Mouse (Mus musculus) adrenal gland, adult 18-20 months (tissue): ENCODE data around the gene Cox10. TPM values are rescaled to one million over a fixed set of nuclear protein-coding genes. Genes with fewer than 3 reads are reported as not detected.

Experiments used
- DNase-seq, 2 experiments: peaks; one replicate each; pipeline ENCODE4 v3.0.0; 2021 to 2022; ENCODE audit warnings: low spot score in 2 of 2
- total RNA-seq, 2 experiments: library from RNA; stranded (reverse); gene quantifications; 1 replicate in 1 of 2; 2 replicates in 1 of 2; pipeline ENCODE4 v1.2.3; 2021

The Cox10 gene
- total RNA-seq, 2 experiments from 2014 or later: 23.7 to 29.0 TPM

DNA sequence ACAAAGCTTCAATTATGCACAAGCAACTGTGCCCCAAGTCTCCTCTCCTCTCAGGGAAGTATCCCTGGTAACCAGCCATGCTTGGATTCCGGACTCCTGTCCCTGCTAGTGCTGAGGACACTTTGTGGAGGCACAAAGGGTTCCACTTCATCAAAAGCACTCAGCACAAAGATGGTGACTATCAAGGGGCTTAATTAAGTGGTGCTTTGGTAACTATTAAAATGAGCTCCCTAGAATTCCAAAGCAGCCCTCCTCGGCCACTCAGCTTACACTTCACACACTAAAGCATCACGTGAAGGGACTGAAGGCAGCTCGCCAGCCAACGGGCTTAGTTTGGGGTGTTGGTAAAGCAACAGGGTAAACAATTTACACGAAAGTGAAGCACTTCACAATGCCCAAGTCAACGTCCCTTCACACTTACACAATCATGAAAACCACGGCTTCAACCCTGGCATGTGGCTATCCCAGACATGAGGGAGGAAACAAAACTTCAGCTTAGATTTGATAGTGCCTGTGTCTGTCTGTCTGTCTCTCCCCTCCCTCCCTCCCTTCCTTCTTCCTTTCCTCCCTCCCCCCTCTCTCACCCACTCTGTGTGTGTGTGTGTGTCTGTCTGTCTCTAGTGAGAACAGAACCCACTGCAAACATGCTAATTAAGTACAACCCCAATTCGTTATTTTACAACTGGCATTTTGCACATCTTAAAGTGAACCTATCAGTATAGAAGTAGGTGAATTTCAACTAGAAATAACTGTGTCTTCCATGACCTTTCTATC, 27.9 kb downstream of the Cox10 start:
- DNase-seq: no peak

DNA sequence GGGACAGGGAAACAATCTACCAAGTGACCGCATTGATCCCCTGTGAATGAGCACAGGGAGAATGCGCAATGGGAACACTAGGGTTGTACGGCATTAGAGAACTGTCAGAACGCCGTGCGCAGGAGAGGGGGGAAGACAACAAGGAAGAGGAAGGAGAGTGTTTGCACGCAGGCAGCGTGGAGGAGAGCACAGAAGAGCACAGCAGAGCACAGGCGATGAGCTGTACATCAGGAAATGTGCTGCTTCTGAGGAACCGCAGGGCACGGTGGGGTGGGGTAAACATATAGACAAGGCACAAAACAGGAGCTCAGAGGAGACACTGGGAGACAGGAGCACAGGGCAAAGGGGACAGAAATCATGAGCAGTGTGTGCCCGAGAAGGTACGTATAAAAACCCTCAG, 31.8 kb downstream of the Cox10 start:
- no peak for DNase-seq

DNA sequence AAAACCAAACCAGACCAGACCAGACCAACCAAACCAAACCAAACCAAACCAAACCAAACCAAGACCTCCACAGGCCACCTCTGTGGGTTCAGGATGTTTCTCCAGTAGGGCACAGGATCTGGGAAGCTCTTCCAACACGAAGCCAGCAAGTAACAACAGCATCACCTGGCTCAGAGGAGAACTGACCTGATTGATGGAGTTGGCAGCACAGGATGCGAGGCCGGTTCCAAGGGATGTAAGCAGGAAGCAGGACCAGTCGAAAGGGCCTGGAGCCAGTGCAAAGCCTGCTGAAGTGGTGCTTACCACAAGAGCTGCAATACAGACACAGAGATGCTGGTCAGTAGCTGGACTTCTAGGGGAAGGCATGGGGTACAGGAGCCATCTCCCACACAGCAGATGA, 34.2 kb downstream of the Cox10 start:
- DNase-seq: no peak

DNA sequence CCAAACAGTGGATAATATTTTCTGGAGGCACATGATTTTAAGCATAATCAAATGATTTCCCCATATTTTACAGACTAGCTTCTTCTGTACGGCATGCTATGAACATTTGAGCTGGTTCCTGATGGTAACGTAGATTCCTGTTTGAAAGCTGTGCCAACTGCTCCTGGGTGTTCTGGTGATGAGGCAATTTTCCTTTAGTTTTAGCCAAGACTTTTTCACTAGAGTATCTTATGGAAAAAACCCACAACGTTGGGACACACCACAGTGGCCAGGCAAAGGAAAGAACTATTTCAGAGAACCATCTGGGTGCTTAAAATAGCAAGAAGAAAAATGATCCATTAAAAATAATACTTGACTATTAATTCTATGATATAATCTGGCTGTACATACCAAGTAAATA, 35.2 kb downstream of the Cox10 start:
- no peak for DNase-seq

DNA sequence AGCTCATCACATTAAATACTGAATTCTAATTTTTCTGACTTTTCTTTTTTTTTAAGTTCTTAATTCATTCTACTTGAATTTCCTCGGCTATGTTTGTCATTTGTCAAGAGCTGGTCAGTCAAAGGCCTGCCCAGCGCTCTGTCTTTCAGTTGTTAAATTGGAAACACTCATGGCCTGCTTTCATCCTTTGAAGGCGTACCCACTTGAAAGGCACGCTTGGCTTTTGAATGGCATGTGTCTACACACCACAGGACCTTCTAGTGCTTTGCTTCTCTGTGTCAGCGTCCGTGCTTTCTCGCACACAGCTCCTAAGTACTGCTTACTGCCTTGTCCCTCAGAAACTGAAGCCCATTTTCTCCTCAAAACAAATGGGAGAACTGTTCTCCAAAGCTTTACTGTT, 38.0 kb downstream of the Cox10 start:
- DNase-seq: no peak

DNA sequence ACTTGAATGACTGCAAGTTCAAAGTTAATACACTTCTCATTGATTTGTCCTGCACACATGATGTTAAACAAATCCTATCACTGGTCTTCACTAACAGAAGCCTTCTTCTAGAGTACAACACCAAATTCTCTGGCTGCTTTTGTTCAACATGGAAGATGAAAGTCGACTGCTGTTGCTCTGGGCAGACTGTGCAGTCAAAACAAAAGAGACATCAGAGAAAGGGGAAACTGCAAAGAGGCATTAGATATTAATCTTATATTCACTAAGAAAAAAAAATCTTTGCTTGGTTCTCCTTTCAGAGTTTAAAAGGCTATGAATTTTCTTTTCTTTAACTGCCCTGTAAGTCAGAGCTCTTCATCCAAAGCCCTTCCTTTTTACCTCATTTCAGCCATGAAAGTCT, 39.7 kb downstream of the Cox10 start:
- DNase-seq: no peak

DNA sequence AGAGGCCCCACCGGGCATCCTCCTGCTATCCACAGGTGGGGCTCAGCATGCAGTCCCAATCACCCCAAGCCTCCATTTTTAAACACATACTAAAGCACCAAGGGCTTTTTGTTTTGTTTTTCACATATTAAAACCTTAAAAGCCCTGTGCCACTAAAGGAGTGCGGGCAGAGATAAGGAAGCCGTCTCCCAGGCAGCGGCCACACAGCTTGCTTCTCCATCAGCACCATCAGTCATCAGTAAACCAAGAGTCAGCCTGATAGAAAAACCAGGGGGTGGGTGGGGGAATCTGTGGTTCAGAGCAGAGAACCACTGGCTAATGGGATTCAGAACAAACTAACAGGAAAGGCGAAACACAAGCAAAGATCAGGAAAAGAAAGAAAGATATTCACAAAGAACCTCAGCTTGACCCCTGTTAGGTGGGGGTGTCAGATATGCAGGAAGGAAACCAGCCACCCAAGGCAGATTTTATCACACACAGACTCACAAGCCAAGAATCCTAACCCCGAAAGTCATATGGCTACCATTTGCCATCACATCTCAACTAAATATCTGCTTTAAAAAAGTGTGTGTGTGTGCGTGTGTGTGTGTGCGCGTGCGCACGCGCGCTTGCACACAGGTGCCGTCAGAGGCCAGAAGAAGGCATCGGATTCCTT, 41.7 kb downstream of the Cox10 start:
- no peak for DNase-seq

DNA sequence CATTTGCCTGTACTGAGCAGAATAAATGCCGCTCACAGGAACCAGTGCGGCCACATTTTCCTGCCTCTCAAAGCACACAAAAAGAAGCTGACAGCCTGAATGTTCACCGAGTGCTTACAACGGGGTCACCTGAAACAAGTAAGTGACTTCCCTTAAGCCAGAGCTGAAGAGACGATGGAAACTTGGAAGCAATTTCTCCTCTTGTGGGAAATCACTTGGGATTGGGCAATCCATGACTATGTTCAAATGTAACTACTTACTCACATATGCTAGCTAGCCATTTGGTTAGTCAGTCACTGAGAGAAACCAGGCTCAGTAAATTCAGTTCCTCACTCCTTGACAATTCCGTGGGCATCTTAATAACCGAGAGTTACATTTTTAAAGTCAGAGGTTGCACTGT, 43.0 kb downstream of the Cox10 start:
- DNase-seq: no peak

DNA sequence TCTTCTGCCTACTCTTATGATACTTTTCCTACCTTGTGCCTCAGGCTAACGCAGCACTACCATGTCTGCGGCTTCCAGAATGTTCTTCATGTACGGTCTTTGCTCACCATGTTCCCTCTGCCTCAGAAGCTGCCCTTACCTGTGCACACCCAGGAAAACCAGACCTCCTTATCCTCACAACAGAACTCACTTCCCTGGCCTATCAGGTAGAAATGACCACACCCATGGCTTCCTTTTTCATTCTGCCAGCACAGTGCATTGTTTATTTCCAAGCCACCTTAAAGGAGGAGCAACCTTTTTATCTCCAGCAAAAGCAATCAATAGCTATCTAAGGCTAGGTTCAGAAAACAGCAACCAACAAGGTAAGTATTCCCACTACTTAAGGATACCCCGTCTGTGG, 43.6 kb downstream of the Cox10 start:
- no peak for DNase-seq

DNA sequence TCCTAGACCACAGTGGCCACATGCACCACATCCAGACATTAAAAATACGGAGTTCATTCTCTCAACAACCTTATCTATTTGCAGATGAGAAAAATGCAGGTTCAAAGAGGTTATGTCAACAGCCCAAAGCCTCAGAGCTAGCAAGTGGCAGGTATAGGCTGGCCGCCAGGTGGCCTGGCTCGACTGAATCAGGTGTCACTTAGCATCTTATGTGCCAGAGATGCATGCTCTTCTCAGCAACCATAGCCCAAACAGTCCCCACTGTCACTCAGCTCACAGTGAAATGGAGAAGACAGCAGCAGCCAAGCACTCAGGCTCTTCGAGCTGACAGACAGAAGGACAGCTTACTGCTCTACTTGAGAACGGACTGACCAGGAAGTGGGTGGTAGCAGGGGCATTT, 44.6 kb downstream of the Cox10 start:
- no peak for DNase-seq

DNA sequence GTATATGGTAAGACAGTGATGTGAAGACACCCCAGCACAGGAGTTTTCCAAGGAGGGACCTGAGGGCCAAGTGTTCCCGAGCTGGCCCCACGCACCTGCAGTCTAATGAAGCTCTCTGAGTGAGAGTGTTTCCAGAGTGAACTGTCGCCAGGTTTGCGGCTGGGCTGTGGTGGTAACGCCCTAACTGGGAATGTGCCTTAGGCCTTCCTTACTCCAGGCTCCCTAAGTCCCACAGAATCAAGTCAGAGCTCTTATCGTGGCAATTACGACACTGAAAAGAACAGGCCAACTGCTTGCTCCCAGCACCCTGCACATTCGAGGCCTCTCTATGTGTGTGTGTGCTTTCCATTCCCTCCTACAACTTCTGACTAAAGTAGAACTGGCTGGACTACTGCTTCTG, 51.8 kb downstream of the Cox10 start:
- no peak for DNase-seq

DNA sequence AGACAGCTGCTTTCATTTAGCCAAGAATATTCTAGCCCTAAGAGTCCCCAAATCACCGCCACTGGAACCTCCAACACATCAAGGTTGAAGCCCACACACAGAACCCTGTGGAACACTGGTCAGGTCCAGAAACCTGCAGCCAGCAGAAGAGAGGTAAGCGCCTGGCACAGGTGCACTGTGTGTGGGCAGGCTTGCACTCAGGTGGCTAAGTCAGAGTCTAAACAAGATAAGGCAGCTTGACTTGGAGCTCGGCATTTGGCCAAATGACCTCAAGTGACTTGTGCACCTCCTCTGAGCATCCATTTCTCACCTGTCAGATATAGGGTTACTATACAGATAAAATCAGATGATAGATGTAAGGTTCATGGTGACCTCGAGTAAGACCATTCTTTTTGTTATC, 53.4 kb downstream of the Cox10 start:
- no peak for DNase-seq

DNA sequence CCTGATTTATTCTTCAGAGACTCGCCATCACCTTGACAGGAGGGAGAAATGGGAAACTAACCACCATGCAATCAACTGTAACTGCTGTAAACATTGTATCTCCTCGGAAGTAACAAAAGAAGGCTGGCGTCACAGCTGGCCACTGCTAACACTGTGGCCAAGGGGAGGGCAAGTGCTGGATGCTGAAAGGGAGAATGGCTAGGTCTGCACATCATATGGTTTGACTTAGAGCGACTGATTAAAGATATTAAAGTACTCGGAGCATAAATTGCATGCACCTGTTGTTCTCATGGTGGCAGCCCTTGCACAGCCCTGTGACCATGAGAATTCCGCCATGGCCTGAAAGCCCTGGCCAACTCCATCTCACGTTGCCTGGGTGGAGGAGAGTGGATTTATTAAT, 54.7 kb downstream of the Cox10 start:
- DNase-seq: no peak

DNA sequence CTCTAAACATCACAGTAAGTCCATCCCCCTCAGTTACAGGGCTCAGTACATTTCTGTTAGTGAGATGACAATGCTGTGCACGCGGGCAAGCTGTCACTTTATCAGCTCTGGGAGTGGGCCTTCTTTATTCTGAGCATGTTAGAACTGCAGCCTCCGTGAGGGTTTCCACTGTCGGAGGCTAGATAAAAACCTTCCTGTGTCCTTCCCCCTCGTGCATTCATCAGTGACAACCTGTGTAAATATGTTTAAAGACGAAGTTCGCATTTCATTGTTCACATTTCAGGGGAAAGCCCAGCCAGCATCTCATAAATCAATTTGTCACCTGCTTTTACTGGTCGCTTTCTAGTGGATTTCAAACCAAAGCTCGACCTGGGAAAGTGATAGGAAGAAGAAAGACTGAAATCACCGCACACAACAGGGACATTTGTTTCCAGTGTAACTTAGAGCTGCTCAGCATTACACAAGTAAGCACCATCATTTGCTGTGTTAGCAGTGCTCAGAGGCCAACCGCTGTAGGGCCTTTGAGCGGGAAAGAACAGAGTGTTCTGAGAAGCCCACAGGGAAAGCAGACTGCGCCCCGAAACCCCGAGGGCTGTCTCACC, 55.8 kb downstream of the Cox10 start:
- DNase-seq: no peak

DNA sequence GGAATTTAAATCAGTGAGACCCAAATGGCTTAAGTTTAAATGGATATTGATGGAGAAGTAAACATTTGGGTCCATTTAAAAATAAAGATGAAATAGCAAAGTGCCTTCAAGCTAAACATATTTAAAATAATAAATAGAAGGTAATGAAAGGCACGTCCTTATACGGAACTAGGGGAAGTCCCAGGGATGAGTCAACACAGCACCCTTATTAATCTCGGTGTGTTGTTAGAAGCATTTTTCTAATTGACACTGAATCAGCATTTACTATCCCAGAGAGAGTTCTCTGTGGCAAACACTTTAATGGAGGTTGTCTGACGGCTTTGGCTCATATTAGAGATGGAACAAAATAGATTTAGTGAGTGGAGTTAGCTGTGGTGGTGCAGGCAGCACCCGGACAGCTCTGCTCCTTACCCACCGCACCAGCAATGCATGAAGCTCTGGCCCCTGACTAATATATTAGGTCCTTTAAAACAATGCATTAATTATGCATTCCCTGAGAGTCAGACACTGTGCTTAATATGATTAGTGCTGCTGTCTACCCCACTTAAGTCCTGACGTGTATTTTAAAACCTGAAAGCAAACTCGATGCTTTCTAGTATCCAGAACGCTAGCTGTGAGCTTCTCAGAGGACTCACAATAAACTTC, 56.7 kb downstream of the Cox10 start:
- DNase-seq: no peak

DNA sequence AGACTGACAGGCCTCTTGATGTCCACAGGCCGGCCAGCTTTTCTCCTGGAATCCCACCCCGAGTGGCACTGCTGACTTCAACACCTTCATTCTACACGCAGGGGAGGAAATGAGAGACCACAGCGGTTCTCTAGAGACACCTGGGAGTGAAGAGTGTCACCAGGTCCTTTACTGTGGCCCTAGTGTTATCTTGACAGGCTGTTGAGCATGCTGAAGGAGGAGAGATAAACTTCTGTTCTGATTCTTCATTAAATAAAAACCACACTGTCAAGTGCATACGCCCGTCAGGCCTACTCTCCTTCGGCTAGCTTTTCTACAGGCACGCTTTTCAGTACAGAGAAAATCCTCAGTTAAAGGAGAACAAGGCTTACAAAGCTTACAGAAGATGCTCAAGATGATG, 60.0 kb downstream of the Cox10 start:
- no peak for DNase-seq

DNA sequence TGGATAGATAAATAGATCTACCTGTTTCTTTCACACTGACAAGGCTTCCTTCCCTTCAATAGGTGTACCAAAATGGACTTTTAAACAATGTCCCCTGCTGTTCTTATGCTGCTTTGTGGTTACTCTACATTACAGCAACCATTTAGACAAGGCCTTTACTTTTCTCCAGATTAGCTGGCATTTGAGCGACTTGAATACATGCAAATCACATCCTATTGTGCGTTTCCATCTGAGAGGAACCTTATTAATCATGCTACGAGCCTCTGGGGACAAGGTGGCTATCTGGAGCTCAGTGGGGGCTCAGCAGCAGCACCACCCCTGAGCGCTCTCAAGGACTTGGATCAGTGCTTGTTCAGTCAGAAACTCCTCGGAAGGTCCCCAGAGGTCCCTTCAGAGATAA, 61.1 kb downstream of the Cox10 start:
- no peak for DNase-seq

DNA sequence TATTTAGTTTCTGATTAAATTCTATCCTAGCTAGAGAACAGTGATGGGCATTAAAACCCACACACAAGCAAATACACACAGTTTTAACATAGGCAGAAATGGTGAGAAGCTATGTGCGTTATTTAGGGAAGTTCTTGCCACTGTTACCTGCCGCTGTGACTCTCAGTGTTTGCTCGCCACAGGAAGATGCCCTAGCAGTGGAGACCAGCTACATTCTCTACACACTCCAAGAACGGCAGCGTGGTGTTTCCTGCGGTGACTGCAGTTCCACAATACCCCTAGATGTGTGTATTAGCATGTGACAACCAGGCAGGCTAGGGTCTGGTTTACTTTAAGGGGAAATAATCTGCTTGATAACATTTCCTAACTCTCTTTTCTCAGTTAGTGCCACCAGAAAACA, 64.0 kb downstream of the Cox10 start:
- DNase-seq: no peak

DNA sequence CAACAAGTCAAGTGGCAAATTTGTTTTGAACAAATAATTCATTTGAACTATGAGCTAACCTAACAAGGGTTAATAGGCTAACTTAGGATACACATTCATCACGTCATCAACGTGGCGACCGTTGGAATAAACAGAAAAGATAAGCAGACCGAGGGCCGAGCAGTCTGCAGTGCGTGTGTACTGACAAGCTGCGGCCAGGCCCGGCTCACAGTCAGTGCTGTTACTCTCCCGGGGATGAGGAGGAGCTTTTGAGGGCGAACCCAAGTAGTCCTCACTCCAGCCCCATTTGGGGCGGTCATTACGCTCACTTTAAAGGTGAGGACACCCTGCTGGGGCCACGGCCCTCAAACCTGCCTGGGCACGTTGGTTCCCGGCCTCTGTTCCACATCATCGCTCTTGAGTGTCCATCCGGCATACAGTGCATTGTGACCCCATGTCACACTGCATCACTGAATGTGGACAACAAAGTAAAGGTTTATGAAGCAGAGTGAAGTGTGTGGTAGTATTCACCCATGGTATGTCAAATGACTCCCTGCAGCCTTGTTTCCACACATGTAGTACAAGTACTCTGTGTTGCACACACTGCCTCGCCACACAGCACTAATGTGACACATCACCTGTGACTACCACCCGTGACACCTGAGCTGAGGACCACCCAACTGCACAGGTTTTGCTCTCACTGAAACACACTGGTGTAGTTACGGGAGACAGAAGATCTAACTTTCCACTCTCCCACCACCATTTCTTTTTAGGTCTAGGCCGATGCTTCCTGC, 68.4 kb downstream of the Cox10 start:
- DNase-seq: no peak

DNA sequence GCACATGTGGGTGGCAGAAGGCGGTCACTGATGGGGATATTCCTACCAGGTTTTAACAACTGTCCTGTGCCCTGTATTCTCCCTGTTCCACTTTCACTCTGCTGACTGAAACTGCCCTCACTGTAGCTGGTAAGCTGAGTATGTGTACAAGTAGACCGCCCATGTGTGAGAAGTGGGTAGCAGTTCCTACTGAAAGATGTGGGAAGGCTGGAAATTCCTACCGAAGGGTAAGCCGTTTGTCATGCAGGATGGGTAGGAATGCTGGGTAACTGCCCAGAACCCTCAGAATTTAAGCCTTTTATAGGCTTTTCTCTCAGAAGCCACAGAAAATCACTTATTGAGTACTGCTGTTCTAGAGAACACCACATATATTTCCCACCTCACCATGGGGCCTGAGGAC, 75.1 kb downstream of the Cox10 start:
- no peak for DNase-seq

DNA sequence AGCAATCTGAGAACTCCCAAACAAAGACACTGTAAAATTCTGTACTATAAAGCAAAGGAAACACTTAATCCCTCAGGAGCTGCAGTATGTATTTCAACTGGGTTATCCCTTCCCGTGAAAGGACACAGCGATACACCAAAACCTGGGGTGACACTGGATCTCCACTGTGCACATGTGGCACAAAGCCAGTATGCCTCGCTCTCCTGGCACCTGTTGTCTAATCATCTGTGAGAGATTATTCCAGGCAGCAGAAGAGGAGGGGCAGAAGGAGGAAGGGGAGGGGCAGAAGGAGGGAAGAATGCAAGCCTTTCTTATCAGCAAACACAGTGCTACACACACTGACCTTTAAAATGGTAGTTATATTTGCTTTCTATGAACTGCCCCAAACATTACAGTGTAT, 75.8 kb downstream of the Cox10 start:
- DNase-seq: no peak
